Mouse (Mus musculus) thymus, postnatal 10 days (tissue): ENCODE results near the gene Iffo1.

ENCODE experiments used
- DNase-seq, 2 experiments: peaks; one replicate each; pipeline ENCODE4 v3.0.0; 2021; ENCODE audit warnings: low spot score in 2 of 2

Gene Iffo1

GRCm38 (mm10) chr6:125145001-125145400 is at the start of gene Iffo1:
TSS of gene Iffo1 (plus strand) at chr6:125145241.
- DNase-seq, result peak; percentile 75 to 82

GRCm38 (mm10) chr6:125095391-125096278 is 49.4 kb upstream of the Iffo1 start, which contains the start of gene Chd4:
TSS of gene Chd4 (plus strand) at chr6:125095981.
- DNase-seq, result peak; percentile 92 to 95

- DNase-seq, result no peak
Observed at GRCm38 (mm10) chr6:125096279-125096596, 48.8 kb upstream of the Iffo1 start.

- peak; percentile 60 to 74 for DNase-seq
Observed at GRCm38 (mm10) chr6:125096597-125097345, 48.3 kb upstream of the Iffo1 start.

GRCm38 (mm10) chr6:125097346-125097689 is 47.7 kb upstream of the Iffo1 start:
- peak; percentile 47 to 48 for DNase-seq

GRCm38 (mm10) chr6:125097951-125098350 is 47.1 kb upstream of the Iffo1 start:
- DNase-seq, result no peak

GRCm38 (mm10) chr6:125098513-125098912 is 46.5 kb upstream of the Iffo1 start:
- no peak for DNase-seq

- DNase-seq, result peak; percentile 75 to 77
Observed at GRCm38 (mm10) chr6:125099421-125099971, 45.5 kb upstream of the Iffo1 start.

- no peak for DNase-seq
Observed at GRCm38 (mm10) chr6:125101444-125101843, 43.6 kb upstream of the Iffo1 start.

- no peak for DNase-seq
Observed at GRCm38 (mm10) chr6:125104223-125104622, 40.8 kb upstream of the Iffo1 start.

GRCm38 (mm10) chr6:125107705-125108104 is 37.3 kb upstream of the Iffo1 start:
- no peak for DNase-seq

- no peak for DNase-seq
Observed at GRCm38 (mm10) chr6:125109371-125109770, 35.7 kb upstream of the Iffo1 start.

GRCm38 (mm10) chr6:125110927-125111326 is 34.1 kb upstream of the Iffo1 start:
- peak in 1 of 2 experiments; percentile 53 for DNase-seq

- DNase-seq, result no peak
Observed at GRCm38 (mm10) chr6:125112553-125112952, 32.5 kb upstream of the Iffo1 start.

GRCm38 (mm10) chr6:125119387-125119786 is 25.7 kb upstream of the Iffo1 start:
- no peak for DNase-seq

GRCm38 (mm10) chr6:125128724-125129123 is 16.3 kb upstream of the Iffo1 start:
- no peak for DNase-seq

- no peak for DNase-seq
Observed at GRCm38 (mm10) chr6:125129710-125130402, 15.2 kb upstream of the Iffo1 start.

GRCm38 (mm10) chr6:125131302-125132156 is 13.5 kb upstream of the Iffo1 start, which contains the start of gene Nop2:
TSS of gene Nop2 (plus strand) at chr6:125131909.
- DNase-seq, result peak; percentile 75 to 88

- no peak for DNase-seq
Observed at GRCm38 (mm10) chr6:125132470-125132869, 12.6 kb upstream of the Iffo1 start.

GRCm38 (mm10) chr6:125137002-125137671 is 7.9 kb upstream of the Iffo1 start:
- DNase-seq, result peak in 1 of 2 experiments; percentile 71
